Mouse (Mus musculus) CH12.LX (cell line): ENCODE results near the gene Fgf22. TPM values are rescaled to one million over a fixed set of nuclear protein-coding genes. Genes with fewer than 3 reads are reported as not detected.

Experiments used
- DNase-seq: peaks from one replicate; pipeline ENCODE4 v3.0.0-alpha.2; 2013; ENCODE audit errors: extremely low read depth
- H3K27ac ChIP-seq: 2 replicates; pipeline ENCODE4 v1.5.1; 2012; ENCODE audit warnings: low read depth, mild to moderate bottlenecking, control low read depth, moderate library complexity; ENCODE audit not compliant: insufficient read depth
- H3K27me3 ChIP-seq: replicated peaks from 2 replicates; pipeline ENCODE3; 2012; ENCODE audit warnings: inconsistent platforms
- H3K36me3 ChIP-seq, 2 experiments: replicated peaks in 1 of 2; 2 replicates each; pipeline versions ENCODE3 to v1.6.1; 2012; ENCODE audit warnings: inconsistent platforms in 1 of 2, low read length in 1 of 2, mild to moderate bottlenecking in 1 of 2, mixed read lengths in 1 of 2, moderate library complexity in 1 of 2; ENCODE audit not compliant: control insufficient read depth in 1 of 2, insufficient read depth in 1 of 2
- H3K4me1 ChIP-seq, 2 experiments: 2 replicates each; pipeline ENCODE4 v1.6.1; 2012; ENCODE audit warnings: inconsistent platforms in 1 of 2, moderate library complexity in 1 of 2; ENCODE audit not compliant: insufficient read depth in 2 of 2, control insufficient read depth in 1 of 2
- H3K4me2 ChIP-seq: 2 replicates; pipeline ENCODE4 v1.6.1; 2012; ENCODE audit warnings: low read depth, mild to moderate bottlenecking, control low read depth; ENCODE audit not compliant: poor library complexity, insufficient read depth, severe bottlenecking
- H3K4me3 ChIP-seq, 3 experiments: fragments of 150-350 bp in 1 of 3; sonication (generic) in 1 of 3; replicated peaks in 1 of 3; 2 replicates each; pipeline versions ENCODE3 to v1.5.1; 2011 to 2012; ENCODE audit warnings: low read depth in 2 of 3, low read length in 2 of 3, mild to moderate bottlenecking in 2 of 3, moderate library complexity in 2 of 3, control low read depth in 1 of 3, improper control_type of control experiment in 1 of 3, inconsistent platforms in 1 of 3, mixed read lengths in 1 of 3; ENCODE audit not compliant: poor library complexity in 1 of 3
- H3K79me2 ChIP-seq: replicated peaks from 2 replicates; pipeline ENCODE4 v1.6.1; 2012; ENCODE audit warnings: mild to moderate bottlenecking, moderate library complexity; ENCODE audit not compliant: control insufficient read depth, poor library complexity, insufficient read depth, severe bottlenecking; ENCODE audit errors: extremely low read depth
- H3K9ac ChIP-seq: 2 replicates; pipeline ENCODE4 v1.6.1; 2012; ENCODE audit warnings: low read depth, mild to moderate bottlenecking, control low read depth, moderate library complexity; ENCODE audit not compliant: insufficient read depth
- H3K9me3 ChIP-seq: replicated peaks from 2 replicates; pipeline ENCODE3; 2012; ENCODE audit warnings: low read length, inconsistent platforms, mixed read lengths
- BHLHE40 ChIP-seq: IDR thresholded peaks from 2 replicates; pipeline ENCODE4 v1.6.1; 2011; ENCODE audit warnings: mild to moderate bottlenecking, low read depth, low read length, improper control_type of control experiment
- CHD1 ChIP-seq: IDR thresholded peaks from 2 replicates; pipeline ENCODE4 v1.6.1; 2012; ENCODE audit warnings: low read depth, low read length, improper control_type of control experiment, inconsistent platforms
- CTCF ChIP-seq, 2 experiments: IDR thresholded peaks in 1 of 2; conservative IDR thresholded peaks in 1 of 2; 2 replicates each; pipeline ENCODE4 v1.5.1; 2011 to 2012; ENCODE audit warnings: low read depth in 2 of 2, low read length in 2 of 2, improper control_type of control experiment in 1 of 2, inconsistent platforms in 1 of 2, mild to moderate bottlenecking in 1 of 2, moderate library complexity in 1 of 2
- ETS1 ChIP-seq: conservative IDR thresholded peaks from 2 replicates; pipeline ENCODE4 v1.6.1; 2012; ENCODE audit warnings: low read depth, mild to moderate bottlenecking, inconsistent platforms, low read length, improper control_type of control experiment, moderate library complexity
- HCFC1 ChIP-seq: IDR thresholded peaks from 2 replicates; pipeline ENCODE4 v1.6.1; 2012; ENCODE audit warnings: low read depth, mild to moderate bottlenecking, inconsistent platforms, low read length, improper control_type of control experiment
- IRF4 ChIP-seq: IDR thresholded peaks from 2 replicates; pipeline ENCODE4 v1.6.1; 2014; ENCODE audit warnings: low read depth, mild to moderate bottlenecking, inconsistent platforms, low read length, improper control_type of control experiment
- MAFK ChIP-seq: IDR thresholded peaks from 2 replicates; pipeline ENCODE4 v1.6.1; 2011; ENCODE audit warnings: low read length, improper control_type of control experiment; ENCODE audit not compliant: insufficient replicate concordance
- MAX ChIP-seq: IDR thresholded peaks from 2 replicates; pipeline ENCODE4 v1.6.1; 2011; ENCODE audit warnings: low read length, improper control_type of control experiment
- MAZ ChIP-seq: IDR thresholded peaks from 2 replicates; pipeline ENCODE4 v1.6.1; 2012; ENCODE audit warnings: low read depth, mild to moderate bottlenecking, inconsistent platforms, low read length, improper control_type of control experiment, moderate library complexity
- POLR2A ChIP-seq: IDR thresholded peaks from 2 replicates; pipeline ENCODE4 v1.6.1; 2011; ENCODE audit warnings: low read depth, mild to moderate bottlenecking, improper control_type of control experiment, low read length
- POLR2AphosphoS2 ChIP-seq: IDR thresholded peaks from 2 replicates; pipeline ENCODE4 v1.6.1; 2011; ENCODE audit warnings: low read depth, low read length, improper control_type of control experiment
- RAD21 ChIP-seq: IDR thresholded peaks from 2 replicates; pipeline ENCODE4 v1.6.1; 2011; ENCODE audit warnings: low read depth, mild to moderate bottlenecking, low read length, improper control_type of control experiment, moderate library complexity
- RCOR1 ChIP-seq: conservative IDR thresholded peaks from 2 replicates; pipeline ENCODE4 v1.6.1; 2012; ENCODE audit warnings: low read depth, mild to moderate bottlenecking, inconsistent platforms, low read length, improper control_type of control experiment
- SIN3A ChIP-seq: IDR thresholded peaks from 2 replicates; pipeline ENCODE4 v1.6.1; 2012; ENCODE audit warnings: low read length, improper control_type of control experiment, inconsistent platforms
- TBP ChIP-seq: conservative IDR thresholded peaks from 2 replicates; pipeline ENCODE4 v1.6.1; 2011; ENCODE audit warnings: low read depth, low read length, improper control_type of control experiment
- TCF12 ChIP-seq: IDR thresholded peaks from 2 replicates; pipeline ENCODE4 v1.6.1; 2014; ENCODE audit warnings: low read depth, mild to moderate bottlenecking, inconsistent platforms, low read length, improper control_type of control experiment
- ZNF384 ChIP-seq: IDR thresholded peaks from 2 replicates; pipeline ENCODE4 v1.6.1; 2012; ENCODE audit warnings: low read depth, low read length, improper control_type of control experiment, inconsistent platforms
- dilution Hi-C: fragments of 300-500 bp; cut with MboI; formaldehyde crosslinking; loops from 2 replicates; pipeline ENCODE4 v1.14.3; 2020; ENCODE audit warnings: low sequenced_read_pairs; ENCODE audit not compliant: extremely low pct_unique_long_range_greater_than_20kb, extremely low pct_ligation_motif_present
- in situ Hi-C: fragments of 300-500 bp; cut with MboI; formaldehyde crosslinking; loops from 3 replicates; pipeline ENCODE4 v1.14.3; 2019; ENCODE audit warnings: low sequenced_read_pairs, low pct_ligation_motif_present, low pct_unique_long_range_greater_than_20kb, mixed read lengths
- polyA plus RNA-seq: library from polyadenylated mRNA; unstranded; fragments of >175 nt; gene quantifications from 2 replicates; pipeline ENCODE4 v1.2.1, GENCODE M21; 2012; ENCODE audit warnings: low read depth; ENCODE audit not compliant: insufficient read length
- total RNA-seq, 2 experiments: library from RNA; depleted of rRNA; stranded (reverse); fragments of 300-350 nt in 1 of 2; fragments of >200 nt in 1 of 2; gene quantifications; 2 replicates each; pipeline ENCODE4 v1.2.3; 2012 to 2014

The Fgf22 gene
- total and polyA plus RNA-seq, 3 experiments: not detected

GRCm38 (mm10) chr10:79800508-79800907 is 45.6 kb downstream of the Fgf22 start:
- no peak for TF ChIP-seq BHLHE40
- no peak for TF ChIP-seq CHD1

DNA sequence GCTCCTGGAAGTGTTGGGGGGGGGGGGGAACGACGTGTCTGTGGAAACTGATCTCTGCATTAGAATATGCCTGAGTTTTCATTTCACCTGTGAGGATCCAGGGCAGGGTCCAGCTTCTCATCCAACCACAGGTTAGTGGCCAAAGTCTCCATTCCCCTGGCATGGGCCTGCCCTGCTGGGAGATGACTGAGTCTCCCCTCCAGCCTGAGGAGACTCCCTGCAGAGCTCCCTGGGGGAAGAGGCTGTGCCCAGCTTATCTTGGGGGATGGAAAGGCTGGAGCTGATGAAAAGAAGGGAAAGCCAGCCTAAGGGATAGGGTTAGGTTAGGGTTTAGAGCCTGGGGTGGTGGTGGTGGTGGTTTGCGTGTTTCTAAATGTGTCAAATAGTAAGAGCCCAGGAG is 47.0 kb downstream of the Fgf22 start:
- Histone ChIP-seq H3K4me1 (peaks cover 3 to 12% of the 10 kb centered on the region in 2 experiments), H3K9me3 (peaks cover 2% of the 10 kb centered on the region), H3K9ac (no peak overlapping the region), H3K4me3 (no peak overlapping the region), H3K27me3 (peaks cover 27% of the 10 kb centered on the region), H3K79me2 (no peaks in the 10 kb centered on the region), H3K36me3 (no peaks in the 10 kb centered on the region), H3K27ac (no peak overlapping the region), H3K4me2 (no peak overlapping the region)
- no peak for DNase-seq
- TF ChIP-seq ETS1 (no peak), POLR2A (no peak), ZNF384 (no peak), MAX (no peak), RAD21 (no peak), MAZ (no peak), POLR2AphosphoS2 (no peak), CTCF (conservative IDR thresholded peaks at IDR 0.05 in 1 of 2, IDR thresholded peaks at IDR 0.05 in 1 of 2; ENCODE audit: low read depth in 2 of 2, low read length in 2 of 2) (no peak), IRF4 (no peak), HCFC1 (no peak), BHLHE40 (no peak), TBP (no peak), TCF12 (no peak), RCOR1 (no peak), SIN3A (no peak), MAFK (no peak)
- dilution Hi-C loops (no loop called here), in situ Hi-C loops (no loop called here)

More at GRCm38 (mm10) chr10:79800508-79800907, 45.6 kb downstream of the Fgf22 start:
- Histone ChIP-seq H3K9ac (no peak overlapping the region), H3K9me3 (peaks cover 5% of the 10 kb centered on the region), H3K27me3 (peaks cover 20% of the 10 kb centered on the region), H3K79me2 (no peaks in the 10 kb centered on the region), H3K4me1 (peaks cover 3 to 12% of the 10 kb centered on the region in 2 experiments), H3K4me2 (no peak overlapping the region), H3K27ac (no peak overlapping the region), H3K4me3 (no peak overlapping the region), H3K36me3 (no peaks in the 10 kb centered on the region)
- DNase-seq: no peak
- dilution Hi-C loops: no loop called here
- in situ Hi-C loops: no loop called here
